In the genomic region with DNA sequence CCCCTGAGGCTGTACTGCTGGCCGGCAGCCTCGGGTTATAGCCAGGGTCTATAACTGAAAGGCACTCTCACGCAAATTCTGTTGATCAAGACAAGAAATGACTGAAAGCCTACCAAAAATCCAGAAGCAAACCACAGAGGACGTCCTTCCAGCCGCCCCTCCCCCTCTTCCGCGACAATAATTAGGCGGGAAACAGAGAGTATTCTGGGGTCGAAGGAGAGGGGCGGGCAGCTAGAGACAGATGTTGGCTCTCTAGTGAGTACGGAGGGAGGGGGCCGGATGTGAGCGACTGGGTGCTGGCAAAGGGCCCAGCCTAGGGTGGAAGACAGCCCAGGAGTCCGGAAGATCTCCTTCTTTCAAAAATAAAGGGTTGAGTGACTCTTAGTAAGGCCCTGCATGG, we compare ENCODE assay signal across 8 mouse cellular contexts. TPM values are rescaled to one million over a fixed set of nuclear protein-coding genes. Genes with fewer than 3 reads are reported as not detected.
DNase-seq lines count a peak whose midpoint lies in the region; ATAC-seq and TF ChIP-seq lines count a peak whose summit lies in the region.

A gene (minus strand): TSS at position 287 of the 400 bp plus-strand sequence.

- H3K27ac ChIP-seq in embryonic facial prominence, embryonic 12.5 days: peak within 1 kb of the TSS; percentile 95
- peak within 1 kb of the TSS; percentile 83 for H3K27ac ChIP-seq in kidney, adult 2 months (ENCODE audit: insufficient read depth, low read depth, low read length)
- H3K27ac ChIP-seq in limb, embryonic 14.5 days (replicated peaks; ENCODE audit: low read depth, low read length): peak within 1 kb of the TSS; percentile 84
- H3K27ac ChIP-seq in midbrain, embryonic 14.5 days (replicated peaks; ENCODE audit: low read depth, low read length): peak within 1 kb of the TSS; percentile 91

- peak within 1 kb of the TSS; percentile 87 for H3K4me2 ChIP-seq in embryonic facial prominence, embryonic 12.5 days (replicated peaks)
- peak within 1 kb of the TSS; percentile 97 for H3K4me2 ChIP-seq in limb, embryonic 14.5 days (replicated peaks; ENCODE audit: low read depth, low read length, severe bottlenecking)
- peak within 1 kb of the TSS; percentile 91 for H3K4me2 ChIP-seq in midbrain, embryonic 14.5 days (ENCODE audit: low read length)

- no peak for ATAC-seq in embryonic facial prominence, embryonic 12.5 days (ENCODE audit: insufficient number of reproducible peaks, insufficient read depth, low FRiP score, low TSS enrichment)
- peak; percentile 54 for ATAC-seq in limb, embryonic 14.5 days (ENCODE audit: low FRiP score, low read depth)
- ATAC-seq in midbrain, embryonic 14.5 days (ENCODE audit: low FRiP score, low TSS enrichment): peak; percentile 24; the same call in 1 of the 2 replicates

- TF ChIP-seq POLR2A in kidney, adult 2 months (IDR thresholded peaks at IDR 0.05; ENCODE audit: low read depth, low read length): no peak
- no peak for TF ChIP-seq POLR2A in limb, embryonic 14.5 days (IDR thresholded peaks at IDR 0.05; ENCODE audit: borderline replicate concordance, extremely low read depth, insufficient read depth, insufficient read length)

- H3K4me3 ChIP-seq in embryonic facial prominence, embryonic 12.5 days: peak within 1 kb of the TSS; percentile 69
- H3K4me3 ChIP-seq in kidney, adult 2 months (ENCODE audit: insufficient read depth, low read depth, low read length): peak within 1 kb of the TSS; percentile 94
- peak within 1 kb of the TSS; percentile 59 for H3K4me3 ChIP-seq in limb, embryonic 14.5 days (replicated peaks; ENCODE audit: low read length)
- peak within 1 kb of the TSS; percentile 73 for H3K4me3 ChIP-seq in midbrain, embryonic 14.5 days (replicated peaks; ENCODE audit: low read depth, low read length)

- TF ChIP-seq CTCF in kidney, adult 2 months (conservative IDR thresholded peaks at IDR 0.05; ENCODE audit: insufficient read depth, insufficient read length, low read depth, low read length): no peak

- no peaks in the 10 kb centered on the region for H3K27me3 ChIP-seq in embryonic facial prominence, embryonic 12.5 days
- no peaks in the 10 kb centered on the region for H3K27me3 ChIP-seq in kidney, adult 2 months (replicated peaks; ENCODE audit: control insufficient read depth, insufficient read depth, low read length)
- H3K27me3 ChIP-seq in limb, embryonic 14.5 days (ENCODE audit: control insufficient read depth, insufficient read depth, low read length): no peaks in the 10 kb centered on the region
- H3K27me3 ChIP-seq in midbrain, embryonic 14.5 days (ENCODE audit: control insufficient read depth, insufficient read depth, low read length): no peaks in the 10 kb centered on the region

- peaks cover 42% of the 10 kb centered on the region for H3K4me1 ChIP-seq in embryonic facial prominence, embryonic 12.5 days
- peaks cover 9% of the 10 kb centered on the region; the same call in 1 of the 2 replicates for H3K4me1 ChIP-seq in kidney, adult 2 months (ENCODE audit: control insufficient read depth, insufficient read depth, low read length)
- H3K4me1 ChIP-seq in limb, embryonic 14.5 days (ENCODE audit: control insufficient read depth, insufficient read depth, low read length): peaks cover 27% of the 10 kb centered on the region
- peaks cover 46% of the 10 kb centered on the region for H3K4me1 ChIP-seq in midbrain, embryonic 14.5 days (ENCODE audit: control insufficient read depth, insufficient read depth, low read length)

- peak in 1 of 2 experiments; percentile 55 for DNase-seq in left cerebral cortex, adult 18-20 months (ENCODE audit: low spot score in 2 of 2)
- no peak for DNase-seq in left cerebral cortex, adult 11 months (ENCODE audit: low spot score)
- DNase-seq in heart, adult 8-10 months (ENCODE audit: low spot score): peak; percentile 83
- DNase-seq in kidney, adult 2 months: peak; percentile 91
- DNase-seq in limb, embryonic 14.5 days (ENCODE audit: low spot score): peak; percentile 86
- peak; percentile 73 for DNase-seq in midbrain, embryonic 14.5 days
- DNase-seq in spleen, adult 18-20 months: peak; percentile 67 to 73

- no peaks in the 10 kb centered on the region for H3K9me3 ChIP-seq in embryonic facial prominence, embryonic 12.5 days
- H3K9me3 ChIP-seq in limb, embryonic 14.5 days (ENCODE audit: control insufficient read depth, low read length): no peaks in the 10 kb centered on the region
- H3K9me3 ChIP-seq in midbrain, embryonic 14.5 days (ENCODE audit: control insufficient read depth, low read length): no peaks in the 10 kb centered on the region

- under 1% methylated on average over 14 of the region's 14 CpGs for WGBS in embryonic facial prominence, embryonic 12.5 days
- under 1% methylated on average over 14 of the region's 14 CpGs for WGBS in kidney, adult 2 months
- 1% methylated on average over 14 of the region's 14 CpGs for WGBS in limb, embryonic 14.5 days
- under 1% methylated on average over 14 of the region's 14 CpGs for whole genome bisulfite sequencing in midbrain, embryonic 14.5 days

- peak within 1 kb of the TSS; percentile 77 for H3K9ac ChIP-seq in embryonic facial prominence, embryonic 12.5 days
- peak within 1 kb of the TSS; percentile 60 for H3K9ac ChIP-seq in limb, embryonic 14.5 days (ENCODE audit: low read depth, low read length, severe bottlenecking)
- H3K9ac ChIP-seq in midbrain, embryonic 14.5 days (replicated peaks; ENCODE audit: low read length): peak within 1 kb of the TSS; percentile 76

- peaks cover 18% of the 10 kb centered on the region for H3K36me3 ChIP-seq in embryonic facial prominence, embryonic 12.5 days
- no peaks in the 10 kb centered on the region for H3K36me3 ChIP-seq in kidney, adult 2 months (ENCODE audit: control insufficient read depth, insufficient read depth, low read length)
- peaks cover 14% of the 10 kb centered on the region for H3K36me3 ChIP-seq in limb, embryonic 14.5 days (ENCODE audit: control insufficient read depth, insufficient read depth, low read length)
- H3K36me3 ChIP-seq in midbrain, embryonic 14.5 days (ENCODE audit: control insufficient read depth, insufficient read depth, low read length): peaks cover 13% of the 10 kb centered on the region

RNA-seq across cellular contexts. Expression of the gene that starts here (rescaled TPM):
- 10 to 100 TPM; 92.7 to 99.1 TPM for total RNA-seq in left cerebral cortex, adult 18-20 months (2021)
- 72.0 and 77.0 TPM in 2 replicates for polyA plus RNA-seq in embryonic facial prominence, embryonic 12.5 days (2016; fragmentation: Nextera tagmentation; extraction: Ambion mirVana)
- total RNA-seq in heart, adult 8-10 months (2022): 10 to 100 TPM; 40.7 to 49.9 (median 44.9) TPM
- polyA plus RNA-seq in kidney, adult 2 months (2012; rRNA removed): 152 and 158 TPM in 2 replicates
- polyA plus RNA-seq in limb, embryonic 14.5 days (2012; rRNA removed): 114 and 117 TPM in 2 replicates
- polyA plus RNA-seq in limb, embryonic 14.5 days (2014; fragmentation: Nextera tagmentation; extraction: Ambion mirVana): 72.5 and 73.8 TPM in 2 replicates
- 89.0 and 103 TPM in 2 replicates for polyA plus RNA-seq in midbrain, embryonic 14.5 days (2014; fragmentation: Nextera tagmentation; extraction: Ambion mirVana)
